Mouse (Mus musculus): ENCODE data around the gene Abhd6.

DNA sequence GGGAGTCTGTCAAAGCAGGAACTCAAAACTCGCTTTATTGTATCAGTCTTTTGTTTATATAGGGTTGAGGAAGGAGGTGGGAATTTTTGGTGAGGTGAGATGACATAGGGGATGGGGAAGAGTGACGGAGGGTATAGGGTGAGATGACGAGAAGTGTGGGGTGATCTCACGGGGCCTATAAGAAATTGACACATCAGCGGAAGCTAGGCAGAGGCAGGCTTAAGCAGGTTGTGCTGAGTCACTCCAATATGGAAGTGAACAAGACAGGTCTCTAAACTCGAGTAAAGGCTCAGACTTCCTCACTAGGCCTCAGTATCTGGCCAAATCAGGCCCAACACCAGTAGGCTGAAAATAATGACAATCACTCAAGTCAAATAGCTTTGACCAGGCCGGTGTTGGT lies 57.2 kb downstream of the Abhd6 start:
- TF ChIP-seq CTCF (IDR thresholded peaks at IDR 0.05; ENCODE audit: extremely low read depth, insufficient read length, insufficient replicate concordance, low read depth, low read length) (no peak), POLR2A (IDR thresholded peaks at IDR 0.05; ENCODE audit: low read depth, low read length) (no peak)

All from small intestine, adult 2 months (tissue).